Mouse (Mus musculus) heart, embryonic 16.5 days (tissue): ENCODE data around the gene Dcaf8. TPM values are rescaled to one million over a fixed set of nuclear protein-coding genes. Genes with fewer than 3 reads are reported as not detected.
A peak's percentile ranks its signal among the peaks of the same experiment; 100 is the strongest.

Experiments used
- ATAC-seq: fragments of 200-750 bp; cut with Nextera tagmentation; replicated peaks from 2 replicates; pipeline ENCODE4 v1.8.0; 2017; ENCODE audit warnings: moderate number of reproducible peaks; ENCODE audit not compliant: insufficient read depth, low FRiP score; ENCODE audit errors: extremely low read depth
- H3K27ac ChIP-seq: fragments of 300-500 bp; sonication (generic); 2 replicates; pipeline ENCODE4 v1.5.1; 2014; ENCODE audit warnings: mild to moderate bottlenecking, low read length, control low read depth, moderate library complexity
- H3K27me3 ChIP-seq: fragments of 300-500 bp; sonication (generic); 2 replicates; pipeline ENCODE4 v1.6.1; 2014; ENCODE audit warnings: low read length, mixed read lengths; ENCODE audit not compliant: control insufficient read depth, insufficient read depth
- H3K36me3 ChIP-seq: fragments of 300-500 bp; sonication (generic); 2 replicates; pipeline ENCODE4 v1.6.1; 2014; ENCODE audit not compliant: control insufficient read depth, insufficient read depth
- H3K4me1 ChIP-seq: fragments of 300-500 bp; sonication (generic); 2 replicates; pipeline ENCODE4 v1.6.1; 2014; ENCODE audit warnings: low read length, mixed read lengths; ENCODE audit not compliant: control insufficient read depth, insufficient read depth
- H3K4me2 ChIP-seq: fragments of 300-500 bp; sonication (generic); 2 replicates; pipeline ENCODE4 v1.6.1; 2014; ENCODE audit warnings: low read depth, mild to moderate bottlenecking, control low read depth, low read length
- H3K4me3 ChIP-seq: fragments of 300-500 bp; sonication (generic); 2 replicates; pipeline ENCODE4 v1.5.1; 2014; ENCODE audit warnings: mild to moderate bottlenecking, control low read depth, low read length
- H3K9ac ChIP-seq: fragments of 300-500 bp; sonication (generic); 2 replicates; pipeline ENCODE4 v1.6.1; 2014; ENCODE audit warnings: low read length, control low read depth
- H3K9me3 ChIP-seq: fragments of 300-500 bp; sonication (generic); replicated peaks from 2 replicates; pipeline ENCODE4 v1.6.1; 2016; ENCODE audit warnings: low read length; ENCODE audit not compliant: control insufficient read depth
- WGBS: fragments of 180-500 bp; shearing (Covaris S2); extraction: QIAGEN DNeasy Blood & Tissue Kit; methylation state at CpG from one replicate; pipeline ENCODE4 v1.1.7; 2014; 5-methylcytosine and 5-hydroxymethylcytosine counted together
- polyA plus RNA-seq: library from polyadenylated mRNA; unstranded; fragments of >200 nt; fragmentation: Nextera tagmentation; extraction: Ambion mirVana; gene quantifications from 2 replicates; pipeline ENCODE4 v1.2.1, GENCODE M21; 2015

Dcaf8 gene
- polyA plus RNA-seq, 1 experiment from 2014 or later = 117 TPM

DNA sequence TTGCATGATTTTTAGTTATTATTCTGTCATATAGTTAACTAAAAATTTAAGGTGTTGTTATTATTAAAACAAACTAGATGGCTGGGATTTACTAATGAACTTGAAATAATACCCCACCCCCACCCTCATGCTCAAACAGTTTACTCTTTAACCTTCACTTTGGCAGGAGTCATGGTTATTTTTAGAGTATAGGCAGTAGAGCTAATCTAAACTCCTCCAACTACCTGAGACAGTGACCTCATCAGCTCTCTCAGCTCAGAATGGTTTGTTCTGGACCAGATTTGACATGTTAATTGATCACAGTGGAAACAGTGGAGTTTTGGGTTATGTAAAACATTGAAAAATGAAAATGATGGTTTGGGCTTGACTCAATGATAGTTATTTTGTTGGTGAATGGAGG is 12.6 kb downstream of the Dcaf8 start:
- H3K9me3 ChIP-seq = no peaks in the 10 kb centered on the region
- peak overlapping the region; percentile 22 for H3K4me2 ChIP-seq
- peaks cover 19% of the 10 kb centered on the region for H3K4me1 ChIP-seq
- H3K27ac ChIP-seq = peak overlapping the region; percentile 89
- no peaks in the 10 kb centered on the region for H3K27me3 ChIP-seq
- H3K36me3 ChIP-seq = peaks cover 14% of the 10 kb centered on the region; the same call in 1 of the 2 replicates
- peak overlapping the region; percentile 50; the same call in 1 of the 2 replicates for H3K9ac ChIP-seq
- peak; percentile 75; the same call in 1 of the 2 replicates for ATAC-seq
- no peak overlapping the region for H3K4me3 ChIP-seq

GRCm38 (mm10) chr1:172162009-172162408 is 14.1 kb downstream of the Dcaf8 start:
- ATAC-seq = no peak
- Histone ChIP-seq H3K9ac (no peak overlapping the region), H3K4me2 (no peak overlapping the region), H3K4me3 (no peak overlapping the region), H3K27ac (no peak overlapping the region), H3K4me1 (peaks cover 19% of the 10 kb centered on the region), H3K36me3 (peaks cover 16% of the 10 kb centered on the region), H3K9me3 (no peaks in the 10 kb centered on the region), H3K27me3 (no peaks in the 10 kb centered on the region)
- 85% methylated on average over 1 of the region's 1 CpGs for WGBS

DNA sequence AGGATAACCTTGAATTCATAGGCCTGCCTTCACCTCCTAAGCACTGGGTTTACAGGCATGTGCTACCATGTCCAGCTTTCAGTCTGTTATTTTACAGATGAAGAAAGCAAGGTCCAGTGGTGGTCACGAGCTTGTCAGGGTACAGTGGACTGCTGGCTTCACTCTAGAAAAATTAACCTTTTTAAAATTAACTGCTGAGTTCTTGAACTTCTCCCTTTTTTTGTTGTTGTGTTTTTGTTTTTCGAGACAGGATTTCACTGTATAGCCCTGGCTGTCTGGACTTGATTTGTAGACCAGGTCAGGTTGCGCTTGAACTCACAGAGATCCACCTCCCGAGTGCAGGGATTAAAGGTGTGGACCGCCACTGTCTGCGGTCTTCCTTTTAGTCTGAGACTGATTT is 15.1 kb downstream of the Dcaf8 start:
- WGBS = 92% methylated on average over 6 of the region's 6 CpGs
- Histone ChIP-seq H3K9ac (no peak overlapping the region), H3K4me3 (no peak overlapping the region), H3K4me1 (peaks cover 19% of the 10 kb centered on the region), H3K27ac (no peak overlapping the region), H3K27me3 (no peaks in the 10 kb centered on the region), H3K4me2 (no peak overlapping the region), H3K9me3 (no peaks in the 10 kb centered on the region), H3K36me3 (peaks cover 26% of the 10 kb centered on the region)
- ATAC-seq = no peak

GRCm38 (mm10) chr1:172167911-172168310 is 20.0 kb downstream of the Dcaf8 start:
- H3K4me2 ChIP-seq = no peak overlapping the region
- H3K4me1 ChIP-seq = 0 out of 2 replicates have a peak, but pooled peaks cover 2% of the 10 kb centered on the region
- H3K27me3 ChIP-seq = no peaks in the 10 kb centered on the region
- 91% methylated on average over 5 of the region's 5 CpGs for WGBS
- no peak for ATAC-seq
- no peak overlapping the region for H3K27ac ChIP-seq
- peaks cover 56% of the 10 kb centered on the region for H3K36me3 ChIP-seq
- H3K9me3 ChIP-seq = no peaks in the 10 kb centered on the region
- H3K4me3 ChIP-seq = no peak overlapping the region
- H3K9ac ChIP-seq = no peak overlapping the region

DNA sequence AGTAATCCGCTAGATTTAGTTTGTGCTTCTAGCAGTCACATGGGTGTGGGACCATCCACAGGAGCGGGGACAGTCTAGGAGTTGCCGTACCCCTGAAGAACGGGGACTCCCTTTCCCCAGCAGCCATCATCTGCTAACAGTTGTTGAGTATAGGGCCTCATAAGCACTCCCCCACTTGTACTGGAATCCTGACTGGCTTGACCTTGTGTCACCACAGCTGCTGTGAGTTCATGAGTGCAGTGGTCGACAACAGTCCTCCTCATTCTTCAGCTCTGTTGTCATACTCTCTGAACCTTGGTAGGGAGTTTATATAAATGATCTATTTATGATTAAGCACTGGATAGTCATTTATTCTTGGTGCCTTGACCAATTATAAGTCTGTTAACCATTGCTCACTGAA is 21.9 kb downstream of the Dcaf8 start:
- WGBS = 89% methylated on average over 5 of the region's 5 CpGs

DNA sequence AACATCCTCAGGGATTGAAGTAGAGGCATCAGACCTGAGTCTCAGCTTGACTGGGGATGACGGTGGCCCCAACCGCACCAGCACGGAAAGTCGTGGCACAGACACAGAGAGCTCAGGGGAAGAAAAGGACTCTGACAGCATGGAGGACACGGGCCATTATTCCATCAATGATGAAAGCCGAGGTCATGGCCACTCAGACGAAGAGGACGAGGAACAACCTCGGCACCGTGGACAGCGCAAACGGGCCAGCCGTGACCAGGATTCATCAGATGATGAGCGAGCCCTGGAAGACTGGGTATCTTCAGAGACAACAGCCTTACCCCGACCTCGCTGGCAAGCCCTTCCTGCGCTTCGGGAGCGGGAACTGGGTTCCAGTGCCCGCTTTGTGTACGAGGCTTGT is 24.5 kb downstream of the Dcaf8 start:
- no peak overlapping the region for H3K4me3 ChIP-seq
- no peak overlapping the region for H3K4me2 ChIP-seq
- H3K9ac ChIP-seq = no peak overlapping the region
- peaks cover 57% of the 10 kb centered on the region for H3K36me3 ChIP-seq
- no peak for ATAC-seq
- no peaks in the 10 kb centered on the region for H3K9me3 ChIP-seq
- H3K27ac ChIP-seq = no peak overlapping the region
- no peaks in the 10 kb centered on the region for H3K27me3 ChIP-seq
- 93% methylated on average over 21 of the region's 21 CpGs for WGBS
- H3K4me1 ChIP-seq = 0 out of 2 replicates have a peak, but pooled peaks cover 5% of the 10 kb centered on the region

More for the DNA sequence above, 21.9 kb downstream of the Dcaf8 start:
- H3K27ac ChIP-seq = no peak overlapping the region
- H3K9me3 ChIP-seq = no peaks in the 10 kb centered on the region
- ATAC-seq = no peak
- H3K9ac ChIP-seq = no peak overlapping the region
- no peak overlapping the region for H3K4me2 ChIP-seq
- peaks cover 67% of the 10 kb centered on the region for H3K36me3 ChIP-seq
- no peaks in the 10 kb centered on the region for H3K27me3 ChIP-seq
- H3K4me3 ChIP-seq = no peak overlapping the region
- H3K4me1 ChIP-seq = 0 out of 2 replicates have a peak, but pooled peaks cover 5% of the 10 kb centered on the region

- 75% methylated on average over 5 of the region's 5 CpGs for WGBS
- H3K4me2 ChIP-seq = no peak overlapping the region
- H3K9ac ChIP-seq = no peak overlapping the region
- H3K4me3 ChIP-seq = no peak overlapping the region
- no peaks in the 10 kb centered on the region for H3K9me3 ChIP-seq
- H3K27ac ChIP-seq = no peak overlapping the region
- H3K4me1 ChIP-seq = 0 out of 2 replicates have a peak, but pooled peaks cover 5% of the 10 kb centered on the region
- H3K27me3 ChIP-seq = no peaks in the 10 kb centered on the region
- ATAC-seq = no peak
- H3K36me3 ChIP-seq = peaks cover 56% of the 10 kb centered on the region
Measured at GRCm38 (mm10) chr1:172173181-172173580, 25.3 kb downstream of the Dcaf8 start.

DNA sequence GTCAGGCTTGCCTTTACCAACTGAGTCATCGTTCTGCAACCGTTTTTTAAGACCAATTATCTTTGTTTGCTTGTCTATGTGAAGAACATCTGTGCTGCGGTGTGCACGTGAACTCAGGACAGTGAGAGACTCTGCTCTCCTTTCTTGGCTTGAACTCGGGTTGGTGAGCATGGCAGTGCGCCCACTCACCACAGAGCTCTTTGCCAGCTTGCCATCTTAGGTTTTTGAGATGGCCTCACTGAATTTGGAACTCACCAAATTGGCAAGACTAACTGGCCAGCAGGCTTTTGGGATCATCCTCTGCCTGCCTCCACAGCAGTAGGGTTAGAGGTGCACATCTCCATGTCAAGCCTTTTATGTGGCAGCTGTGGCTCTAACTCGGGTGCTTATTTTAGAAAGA is 29.9 kb downstream of the Dcaf8 start:
- H3K4me1 ChIP-seq = 0 out of 2 replicates have a peak, but pooled peaks cover 5% of the 10 kb centered on the region
- H3K36me3 ChIP-seq = peaks cover 52% of the 10 kb centered on the region
- no peak overlapping the region for H3K4me3 ChIP-seq
- H3K9me3 ChIP-seq = no peaks in the 10 kb centered on the region
- H3K9ac ChIP-seq = no peak overlapping the region
- ATAC-seq = no peak
- 84% methylated on average over 7 of the region's 7 CpGs for WGBS
- no peak overlapping the region for H3K4me2 ChIP-seq
- H3K27me3 ChIP-seq = no peaks in the 10 kb centered on the region
- no peak overlapping the region for H3K27ac ChIP-seq

- H3K27me3 ChIP-seq = no peaks in the 10 kb centered on the region
- no peak overlapping the region for H3K4me2 ChIP-seq
- no peak overlapping the region for H3K9ac ChIP-seq
- H3K27ac ChIP-seq = 0 out of 2 replicates have a peak overlapping the region, but pooled peaks have one; percentile 9
- WGBS = 61% methylated on average over 7 of the region's 7 CpGs
- H3K9me3 ChIP-seq = no peaks in the 10 kb centered on the region
- 0 out of 2 replicates have a peak, but pooled peaks cover 3% of the 10 kb centered on the region for H3K4me1 ChIP-seq
- H3K36me3 ChIP-seq = peaks cover 45% of the 10 kb centered on the region
- H3K4me3 ChIP-seq = no peak overlapping the region
- no peak for ATAC-seq
Measured at GRCm38 (mm10) chr1:172179102-172179501, 31.2 kb downstream of the Dcaf8 start.
